Mouse (Mus musculus): ENCODE data around the gene Mast4. TPM values are rescaled to one million over a fixed set of nuclear protein-coding genes. Genes with fewer than 3 reads are reported as not detected.

Mast4 gene
- polyA plus RNA-seq, 1 experiment from 2014 or later, result 33.0 TPM

- ATAC-seq (ENCODE audit: low read depth), result no peak
- Histone ChIP-seq H3K27me3 (ENCODE audit: control insufficient read depth, insufficient read depth, low read length) (no peaks in the 10 kb centered on the region), H3K9ac (replicated peaks; ENCODE audit: low read depth, low read length) (no peak overlapping the region), H3K4me1 (ENCODE audit: control insufficient read depth, insufficient read depth, low read length) (no peaks in the 10 kb centered on the region), H3K36me3 (ENCODE audit: control insufficient read depth, insufficient read depth, low read length) (no peaks in the 10 kb centered on the region), H3K27ac (ENCODE audit: low read depth, low read length) (no peak overlapping the region), H3K9me3 (ENCODE audit: control insufficient read depth, low read length) (no peaks in the 10 kb centered on the region), H3K4me2 (ENCODE audit: low read depth, low read length) (no peak overlapping the region), H3K4me3 (ENCODE audit: low read depth, low read length) (no peak overlapping the region)
- WGBS, result 76% methylated on average over 1 of the region's 1 CpGs
Observed at GRCm38 (mm10) chr13:102716973-102717372, 617.3 kb downstream of the Mast4 start.

GRCm38 (mm10) chr13:102700744-102701143 is 633.6 kb downstream of the Mast4 start:
- WGBS, result 93% methylated on average over 3 of the region's 3 CpGs
- H3K4me2 ChIP-seq (ENCODE audit: low read depth, low read length), result no peak overlapping the region
- no peak overlapping the region for H3K4me3 ChIP-seq (ENCODE audit: low read depth, low read length)
- no peaks in the 10 kb centered on the region for H3K9me3 ChIP-seq (ENCODE audit: control insufficient read depth, low read length)
- peaks cover 9% of the 10 kb centered on the region for H3K4me1 ChIP-seq (ENCODE audit: control insufficient read depth, insufficient read depth, low read length)
- no peak overlapping the region for H3K27ac ChIP-seq (ENCODE audit: low read depth, low read length)
- H3K27me3 ChIP-seq (ENCODE audit: control insufficient read depth, insufficient read depth, low read length), result no peaks in the 10 kb centered on the region
- no peak overlapping the region for H3K9ac ChIP-seq (replicated peaks; ENCODE audit: low read depth, low read length)
- H3K36me3 ChIP-seq (ENCODE audit: control insufficient read depth, insufficient read depth, low read length), result no peaks in the 10 kb centered on the region
- ATAC-seq (ENCODE audit: low read depth), result no peak

GRCm38 (mm10) chr13:102700176-102700575 is 634.1 kb downstream of the Mast4 start:
- Histone ChIP-seq H3K9me3 (ENCODE audit: control insufficient read depth, low read length) (no peaks in the 10 kb centered on the region), H3K27me3 (ENCODE audit: control insufficient read depth, insufficient read depth, low read length) (no peaks in the 10 kb centered on the region), H3K36me3 (ENCODE audit: control insufficient read depth, insufficient read depth, low read length) (no peaks in the 10 kb centered on the region), H3K4me3 (ENCODE audit: low read depth, low read length) (no peak overlapping the region), H3K9ac (replicated peaks; ENCODE audit: low read depth, low read length) (0 out of 2 replicates have a peak overlapping the region, but pooled peaks have one; percentile 7), H3K4me1 (ENCODE audit: control insufficient read depth, insufficient read depth, low read length) (peaks cover 9% of the 10 kb centered on the region), H3K4me2 (ENCODE audit: low read depth, low read length) (no peak overlapping the region), H3K27ac (ENCODE audit: low read depth, low read length) (no peak overlapping the region)
- no peak for ATAC-seq (ENCODE audit: low read depth)
- WGBS, result 82% methylated on average over 5 of the region's 5 CpGs

GRCm38 (mm10) chr13:102698751-102699323 is 635.5 kb downstream of the Mast4 start:
- 25% methylated on average over 14 of the region's 14 CpGs for WGBS
- no peaks in the 10 kb centered on the region for H3K9me3 ChIP-seq (ENCODE audit: control insufficient read depth, low read length)

GRCm38 (mm10) chr13:102698335-102698734 is 636.0 kb downstream of the Mast4 start:
- Histone ChIP-seq H3K9ac (replicated peaks; ENCODE audit: low read depth, low read length) (peak overlapping the region; percentile 18; the same call in 1 of the 2 replicates), H3K4me3 (ENCODE audit: low read depth, low read length) (0 out of 2 replicates have a peak overlapping the region, but pooled peaks have one; percentile 4), H3K27ac (ENCODE audit: low read depth, low read length) (peak overlapping the region; percentile 76), H3K27me3 (ENCODE audit: control insufficient read depth, insufficient read depth, low read length) (no peaks in the 10 kb centered on the region), H3K36me3 (ENCODE audit: control insufficient read depth, insufficient read depth, low read length) (no peaks in the 10 kb centered on the region), H3K4me1 (ENCODE audit: control insufficient read depth, insufficient read depth, low read length) (peaks cover 9% of the 10 kb centered on the region), H3K4me2 (ENCODE audit: low read depth, low read length) (peak overlapping the region; percentile 35; the same call in 1 of the 2 replicates), H3K9me3 (ENCODE audit: control insufficient read depth, low read length) (no peaks in the 10 kb centered on the region)
- ATAC-seq (ENCODE audit: low read depth), result no peak
- 17% methylated on average over 10 of the region's 10 CpGs for WGBS

More at GRCm38 (mm10) chr13:102698751-102699323, 635.5 kb downstream of the Mast4 start:
- Histone ChIP-seq H3K4me2 (ENCODE audit: low read depth, low read length) (peak overlapping the region; percentile 35; the same call in 1 of the 2 replicates), H3K27me3 (ENCODE audit: control insufficient read depth, insufficient read depth, low read length) (no peaks in the 10 kb centered on the region), H3K4me1 (ENCODE audit: control insufficient read depth, insufficient read depth, low read length) (peaks cover 9% of the 10 kb centered on the region), H3K27ac (ENCODE audit: low read depth, low read length) (peak overlapping the region; percentile 76), H3K9ac (replicated peaks; ENCODE audit: low read depth, low read length) (peak overlapping the region; percentile 18; the same call in 1 of the 2 replicates), H3K36me3 (ENCODE audit: control insufficient read depth, insufficient read depth, low read length) (no peaks in the 10 kb centered on the region), H3K4me3 (ENCODE audit: low read depth, low read length) (0 out of 2 replicates have a peak overlapping the region, but pooled peaks have one; percentile 4)
- ATAC-seq (ENCODE audit: low read depth), result peak; percentile 96

GRCm38 (mm10) chr13:102695121-102695905 is 639.0 kb downstream of the Mast4 start:
- H3K9me3 ChIP-seq (ENCODE audit: control insufficient read depth, low read length), result no peaks in the 10 kb centered on the region
- no peak overlapping the region for H3K27ac ChIP-seq (ENCODE audit: low read depth, low read length)
- H3K4me3 ChIP-seq (ENCODE audit: low read depth, low read length), result no peak overlapping the region
- 91% methylated on average over 7 of the region's 7 CpGs for WGBS
- ATAC-seq (ENCODE audit: low read depth), result no peak
- H3K36me3 ChIP-seq (ENCODE audit: control insufficient read depth, insufficient read depth, low read length), result no peaks in the 10 kb centered on the region
- no peak overlapping the region for H3K9ac ChIP-seq (replicated peaks; ENCODE audit: low read depth, low read length)
- no peak overlapping the region for H3K4me2 ChIP-seq (ENCODE audit: low read depth, low read length)
- peaks cover 9% of the 10 kb centered on the region for H3K4me1 ChIP-seq (ENCODE audit: control insufficient read depth, insufficient read depth, low read length)
- no peaks in the 10 kb centered on the region for H3K27me3 ChIP-seq (ENCODE audit: control insufficient read depth, insufficient read depth, low read length)

GRCm38 (mm10) chr13:102694154-102694553 is 640.1 kb downstream of the Mast4 start:
- H3K4me1 ChIP-seq (ENCODE audit: control insufficient read depth, insufficient read depth, low read length), result peaks cover 6% of the 10 kb centered on the region; the same call in 1 of the 2 replicates
- 92% methylated on average over 7 of the region's 7 CpGs for WGBS

GRCm38 (mm10) chr13:102693341-102693801 is 640.9 kb downstream of the Mast4 start, which contains the start of gene Cd180:
TSS of gene Cd180 (plus strand) at chr13:102693558.
- 71% methylated on average over 8 of the region's 8 CpGs for WGBS
- no peaks in the 10 kb centered on the region for H3K4me1 ChIP-seq (ENCODE audit: control insufficient read depth, insufficient read depth, low read length)
- no peaks in the 10 kb centered on the region for H3K9me3 ChIP-seq (ENCODE audit: control insufficient read depth, low read length)

More at GRCm38 (mm10) chr13:102694154-102694553, 640.1 kb downstream of the Mast4 start:
- no peak for ATAC-seq (ENCODE audit: low read depth)
- H3K4me2 ChIP-seq (ENCODE audit: low read depth, low read length), result no peak overlapping the region
- H3K9me3 ChIP-seq (ENCODE audit: control insufficient read depth, low read length), result no peaks in the 10 kb centered on the region
- no peak overlapping the region for H3K4me3 ChIP-seq (ENCODE audit: low read depth, low read length)
- no peak overlapping the region for H3K9ac ChIP-seq (replicated peaks; ENCODE audit: low read depth, low read length)
- H3K36me3 ChIP-seq (ENCODE audit: control insufficient read depth, insufficient read depth, low read length), result no peaks in the 10 kb centered on the region
- no peaks in the 10 kb centered on the region for H3K27me3 ChIP-seq (ENCODE audit: control insufficient read depth, insufficient read depth, low read length)
- H3K27ac ChIP-seq (ENCODE audit: low read depth, low read length), result no peak overlapping the region

More at GRCm38 (mm10) chr13:102693341-102693801, 640.9 kb downstream of the Mast4 start, which contains the start of gene Cd180:
- Histone ChIP-seq H3K27me3 (ENCODE audit: control insufficient read depth, insufficient read depth, low read length) (no peaks in the 10 kb centered on the region), H3K9ac (replicated peaks; ENCODE audit: low read depth, low read length) (no peak within 1 kb of the TSS), H3K4me3 (ENCODE audit: low read depth, low read length) (no peak within 1 kb of the TSS), H3K27ac (ENCODE audit: low read depth, low read length) (no peak within 1 kb of the TSS), H3K4me2 (ENCODE audit: low read depth, low read length) (no peak within 1 kb of the TSS), H3K36me3 (ENCODE audit: control insufficient read depth, insufficient read depth, low read length) (no peaks in the 10 kb centered on the region)
- ATAC-seq (ENCODE audit: low read depth), result no peak
